Mouse (Mus musculus) urinary bladder, postnatal 25 days (tissue): Measurements from ENCODE around the gene Prr18.

ENCODE experiments used
- DNase-seq: peaks from one replicate; pipeline ENCODE4 v3.0.0; 2022; ENCODE audit warnings: low spot score

The Prr18 gene

GRCm38 (mm10) chr17:8388990-8389789, 51.9 kb downstream of the Prr18 start:
- no peak for DNase-seq

- DNase-seq = no peak
These were observed 52.5 kb downstream of the Prr18 start for GRCm38 (mm10) chr17:8389790-8390095.

GRCm38 (mm10) chr17:8390487-8390886, 53.2 kb downstream of the Prr18 start:
- no peak for DNase-seq
